Mouse (Mus musculus) heart, postnatal 10 days (tissue): Measurements from ENCODE around the gene Iars. TPM values are rescaled to one million over a fixed set of nuclear protein-coding genes. Genes with fewer than 3 reads are reported as not detected.

ENCODE experiments used
- DNase-seq, 2 experiments: peaks; one replicate each; pipeline ENCODE4 v3.0.0; 2021
- intact Hi-C: fragments of 180-260 bp; cut with DNase I; formaldehyde crosslinking; loops from one replicate; pipeline ENCODE4 v1.15.1; 2025
- total RNA-seq, 2 experiments: library from RNA; stranded (reverse); gene quantifications; 2 replicates each; pipeline ENCODE4 v1.2.3; 2021

Gene Iars
- total RNA-seq = 10 to 100 TPM; 60.2 to 66.8 TPM

DNA sequence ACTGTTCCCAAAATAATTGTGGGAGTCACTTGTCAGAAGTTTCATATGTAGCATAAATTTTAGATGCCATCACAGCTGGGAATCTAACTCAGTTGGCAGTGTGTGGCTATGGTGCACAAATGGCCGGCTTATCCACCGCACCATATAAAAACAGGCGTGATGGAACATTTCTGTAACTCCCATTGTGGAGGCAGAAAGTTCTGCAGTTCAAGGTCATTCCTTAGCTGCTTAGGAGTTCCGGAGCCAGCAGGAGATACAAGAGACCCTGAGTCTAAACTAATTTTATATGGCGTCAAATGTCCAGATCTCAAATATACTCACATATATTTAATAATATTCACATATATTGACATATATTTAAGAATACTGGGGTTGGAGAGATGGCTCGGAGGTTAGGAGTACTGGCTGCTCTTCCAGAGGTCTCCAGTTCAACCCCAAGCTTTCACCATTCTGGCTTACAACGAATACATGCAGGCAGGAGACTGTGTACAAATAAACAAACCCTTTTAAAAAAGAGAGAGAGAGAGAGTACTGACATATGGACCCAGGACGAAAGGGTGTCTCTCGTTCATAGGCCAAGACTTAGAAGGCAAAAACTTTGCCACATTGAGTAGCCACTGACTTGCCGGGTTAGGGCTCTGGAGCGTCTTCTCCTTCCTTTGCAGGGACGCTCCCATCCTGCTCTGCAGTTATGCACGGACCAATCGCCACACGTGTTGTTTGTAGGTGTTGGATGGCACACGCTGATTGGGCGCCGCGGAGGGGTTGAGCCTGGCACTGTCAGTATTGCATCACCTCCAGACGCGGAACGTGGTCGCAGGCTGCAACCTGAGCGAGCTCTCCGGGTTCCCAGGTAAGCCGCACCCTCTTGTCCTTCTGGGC, at the start of gene Iars:
Gene Iars (plus strand): TSS at position 750 of the 882 bp plus-strand sequence.
- peak; percentile 99 for DNase-seq
- intact Hi-C loops = no loop called here

DNA sequence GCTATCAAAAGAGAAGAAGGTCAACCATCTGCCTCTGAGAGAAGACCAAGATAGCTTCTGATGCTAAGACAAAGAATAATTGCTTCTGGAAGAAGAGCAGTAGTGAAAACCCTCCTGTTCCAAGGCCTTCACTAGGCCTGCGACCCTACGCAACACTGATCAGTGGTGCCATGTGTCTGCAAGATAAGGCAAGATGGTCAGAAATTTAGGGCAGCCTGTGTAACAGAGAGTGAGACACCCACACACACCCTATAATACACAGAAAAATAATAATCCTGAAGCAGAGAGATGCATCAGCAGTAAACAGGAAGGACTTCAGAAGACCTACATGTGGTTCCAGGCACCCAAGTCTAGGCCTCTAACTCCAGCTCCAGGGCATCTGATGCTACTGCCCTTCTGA, 41.9 kb upstream of the Iars start:
- intact Hi-C loops = no loop called here
- no peak for DNase-seq

DNA sequence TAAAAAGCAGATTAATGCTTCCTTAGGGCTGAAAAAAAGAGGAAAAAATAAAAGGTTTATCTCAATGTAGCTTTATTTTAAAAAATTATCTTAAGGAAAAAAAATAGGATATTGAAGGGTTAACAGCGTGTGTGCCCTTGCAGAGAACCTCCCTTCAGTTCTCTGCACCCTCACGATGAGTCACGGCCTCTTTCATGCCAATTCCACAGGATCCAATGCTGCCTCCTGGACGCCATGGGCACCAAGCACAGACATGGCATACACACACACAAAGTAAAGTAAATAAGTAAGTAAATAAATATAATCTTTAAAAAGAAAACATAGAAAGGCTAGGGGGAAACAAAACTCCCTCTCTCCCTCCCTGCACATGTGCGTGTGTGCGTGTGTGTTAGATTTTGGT, 39.2 kb upstream of the Iars start:
- no peak for DNase-seq
- intact Hi-C loops = no loop called here

DNA sequence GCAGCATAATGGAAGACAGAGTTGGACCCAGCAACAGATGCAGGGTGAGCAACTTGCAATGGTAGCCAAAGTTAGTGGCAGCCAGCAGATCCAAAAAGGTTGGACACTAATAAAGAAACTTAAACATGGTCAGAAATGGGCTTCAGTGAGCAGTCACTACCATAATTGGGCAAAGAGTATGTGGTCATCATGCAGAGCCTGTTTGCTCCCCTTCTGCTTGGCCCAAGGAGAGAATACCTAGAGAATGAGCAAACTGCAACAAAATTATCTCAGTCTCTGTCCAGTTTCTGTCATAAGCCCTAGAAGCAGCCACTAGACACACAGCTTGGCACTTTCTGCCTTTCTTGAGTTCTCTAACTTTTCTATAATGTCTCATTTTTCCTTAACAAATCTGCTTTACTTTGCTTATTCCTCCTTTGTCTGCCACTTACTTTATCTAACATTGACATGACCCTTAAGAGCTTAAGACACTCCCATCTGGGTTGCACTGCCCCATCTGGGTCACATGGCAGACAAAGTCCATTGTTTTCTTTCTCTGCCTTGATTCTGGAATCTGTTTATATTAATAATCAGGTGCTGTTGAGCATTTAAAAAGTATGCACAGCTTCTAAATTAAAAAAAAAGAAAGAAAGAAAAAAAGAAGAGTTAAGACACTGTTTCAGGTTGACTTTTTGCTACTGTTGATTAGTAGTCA, 38.1 kb upstream of the Iars start:
- intact Hi-C loops = loop anchor here (2.0 kb wide), 1 partner anchor 85 kb away; no protein-coding TSS in a partner anchor
- DNase-seq = peak; percentile 18 to 24

DNA sequence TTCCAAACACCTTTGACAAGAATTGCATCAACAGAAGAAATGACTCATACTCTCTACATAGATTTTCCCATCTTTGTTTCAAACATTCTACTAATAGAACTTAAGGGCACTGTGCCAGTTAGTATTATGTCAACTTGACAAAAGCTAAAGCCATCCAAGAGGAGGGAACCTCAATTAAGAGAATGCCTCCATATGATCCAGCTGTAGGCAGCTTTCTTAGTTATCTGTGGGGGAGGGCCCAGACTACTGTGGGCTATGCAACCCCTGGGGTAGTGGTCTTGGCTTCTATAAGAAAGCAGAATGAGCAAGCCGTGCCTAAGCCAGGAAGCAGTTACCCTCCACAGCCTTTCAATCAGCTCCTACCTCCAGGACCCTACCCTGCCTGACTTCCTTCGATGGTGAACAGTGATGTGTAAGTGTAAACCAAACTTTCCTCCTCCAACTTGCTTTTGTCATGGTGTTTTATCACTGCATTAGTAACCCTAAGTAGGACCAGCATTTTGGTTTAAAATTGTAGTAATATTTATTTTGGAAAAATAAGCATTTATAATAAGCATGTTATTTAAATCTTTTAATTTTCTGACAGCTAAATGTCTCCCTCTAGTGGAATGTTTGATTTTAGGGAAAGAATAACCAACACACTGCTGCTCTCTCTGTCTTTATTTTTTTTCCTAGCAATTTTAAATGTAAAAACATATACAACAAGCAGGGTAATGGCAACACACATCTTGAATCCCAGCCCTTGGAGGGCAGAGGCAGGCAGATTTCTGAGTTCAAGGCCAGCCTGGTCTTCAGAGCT, 37.0 kb upstream of the Iars start:
- peak; percentile 34 to 46 for DNase-seq
- intact Hi-C loops = loop anchor here (1.0 to 5.0 kb wide), 3 partner anchors 86 to 263 kb away; no protein-coding TSS in a partner anchor

DNA sequence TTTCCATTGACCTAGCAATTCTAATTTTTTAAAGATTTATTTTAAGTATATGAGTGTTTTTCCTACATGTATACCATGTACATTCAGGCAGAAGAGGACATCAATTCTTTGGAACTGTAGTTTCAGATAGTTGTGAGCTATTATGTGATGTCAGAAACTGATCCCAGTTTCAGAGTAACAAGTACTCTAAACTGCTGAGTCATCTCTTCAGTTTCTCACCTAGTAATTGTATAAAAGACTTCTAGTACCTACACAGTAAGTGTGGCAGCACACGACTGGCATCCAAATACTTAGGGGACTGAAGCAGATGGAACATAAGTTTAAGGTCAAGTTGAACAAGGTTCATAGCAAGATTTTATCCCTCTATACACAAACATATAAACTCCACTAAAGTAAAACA, 35.9 kb upstream of the Iars start:
- intact Hi-C loops = loop anchor here (5.0 kb wide), 1 partner anchor 264 kb away; no protein-coding TSS in a partner anchor
- no peak for DNase-seq

DNA sequence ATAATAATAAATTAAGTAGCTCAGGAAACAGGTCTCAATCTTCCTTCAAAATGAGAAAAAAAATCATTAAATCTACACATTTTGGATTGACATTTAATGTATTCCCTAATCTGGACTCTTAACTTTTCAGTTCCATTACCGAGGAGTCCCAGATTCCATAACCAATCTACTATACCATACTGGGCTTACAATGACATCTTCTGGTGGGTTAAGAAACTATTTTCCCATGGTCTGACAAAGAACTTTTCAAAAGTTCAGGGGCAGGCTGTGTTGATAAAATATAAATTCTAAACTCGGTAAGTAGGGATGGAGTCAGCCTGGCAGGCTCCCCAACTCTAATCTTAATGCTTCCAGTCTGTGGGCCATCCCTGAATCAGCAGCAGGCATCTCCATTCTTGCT, 30.8 kb upstream of the Iars start:
- intact Hi-C loops = loop anchor here (5.0 kb wide), 1 partner anchor 314 kb away; no protein-coding TSS in a partner anchor
- no peak for DNase-seq

DNA sequence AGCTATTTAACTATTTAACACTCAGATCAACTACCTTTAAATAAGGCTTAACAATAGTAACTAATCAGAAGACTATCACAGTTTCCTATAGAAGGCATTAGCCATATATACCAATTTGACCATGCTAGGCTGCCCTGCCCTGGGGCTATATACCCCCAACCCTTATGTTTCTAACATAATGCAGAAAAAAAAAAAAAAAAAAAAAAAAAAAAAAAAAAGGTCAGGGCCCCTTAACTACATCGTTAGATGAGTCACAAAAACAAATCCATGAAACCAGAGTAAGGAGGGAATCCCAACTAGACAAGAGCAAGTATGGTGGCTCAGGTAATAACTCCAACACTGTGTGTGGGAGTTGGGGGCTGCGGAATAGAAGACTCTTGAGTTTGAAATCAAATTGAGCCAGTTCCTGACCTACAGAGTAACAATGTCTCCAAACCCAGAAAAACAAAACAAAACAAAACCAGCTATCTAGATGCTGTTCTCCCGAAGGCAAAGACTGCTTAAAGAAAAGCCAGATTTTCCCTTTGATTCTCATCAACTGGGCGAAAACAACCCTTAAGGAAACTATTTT, 30.0 kb upstream of the Iars start:
- intact Hi-C loops = loop anchor here (5.0 kb wide), 1 partner anchor 315 kb away; no protein-coding TSS in a partner anchor
- no peak for DNase-seq

DNA sequence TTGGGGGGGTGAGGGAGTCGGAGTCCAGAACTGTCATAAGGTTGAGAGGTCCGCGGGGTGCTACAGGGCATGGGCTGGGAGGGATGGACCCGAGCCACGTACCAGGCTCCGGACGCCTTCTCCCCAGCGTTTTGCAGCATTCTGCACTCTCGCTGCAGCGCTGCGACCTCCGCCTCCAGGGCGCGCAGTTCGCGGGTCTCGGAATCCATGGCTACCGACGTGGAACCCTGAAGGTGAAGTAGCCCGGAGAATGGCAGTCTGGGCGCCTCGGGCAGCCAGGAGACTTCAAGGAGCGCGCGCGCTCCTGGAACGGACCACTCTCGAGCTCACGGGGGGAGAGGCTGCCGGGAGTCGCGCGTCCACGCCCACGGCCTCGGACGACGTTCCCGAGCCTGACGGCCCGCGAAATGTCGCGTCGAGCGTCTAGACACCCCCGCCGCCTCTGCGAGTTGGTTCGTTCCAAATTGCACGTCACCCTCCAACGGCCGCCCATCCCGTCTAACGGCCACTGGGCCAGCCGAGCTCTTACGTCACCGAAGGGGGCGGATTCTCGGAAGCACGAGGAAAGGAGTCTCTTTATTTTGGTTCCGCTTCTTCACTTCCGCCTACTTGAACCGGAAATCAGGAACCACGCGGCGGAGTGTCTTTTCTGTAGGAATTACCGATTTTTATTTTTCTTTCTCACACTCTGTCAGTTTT, 29.3 kb upstream of the Iars start, which contains the start of the genes Cenpp and Nol8:
Gene Cenpp (minus strand): TSS at position 305 of the 699 bp plus-strand sequence.
Gene Nol8 (plus strand): TSS at position 598 of the 699 bp plus-strand sequence.
- intact Hi-C loops = loop anchor here (5.0 kb wide), 1 partner anchor 315 kb away; no protein-coding TSS in a partner anchor
- DNase-seq = peak; percentile 100

DNA sequence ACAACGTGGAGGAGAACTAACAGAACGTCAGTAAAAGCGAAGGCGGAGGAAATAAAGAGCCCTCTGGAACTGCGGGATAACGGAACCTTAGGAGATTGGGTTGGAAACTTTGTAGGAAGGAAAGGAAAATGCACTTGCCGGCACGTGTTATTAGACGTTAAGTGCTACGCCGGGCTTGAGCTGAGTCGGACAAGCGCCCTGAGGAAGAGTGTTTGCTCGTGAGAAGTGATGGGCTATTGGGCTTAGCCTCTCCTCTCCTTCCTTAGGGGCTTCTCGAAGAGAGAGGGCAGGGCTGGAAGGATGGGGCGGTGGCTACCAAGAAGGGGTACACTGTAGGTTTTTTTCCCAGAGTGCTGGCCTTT, 28.7 kb upstream of the Iars start:
- DNase-seq = no peak
- intact Hi-C loops = loop anchor here (5.0 kb wide), 1 partner anchor 316 kb away; no protein-coding TSS in a partner anchor

DNA sequence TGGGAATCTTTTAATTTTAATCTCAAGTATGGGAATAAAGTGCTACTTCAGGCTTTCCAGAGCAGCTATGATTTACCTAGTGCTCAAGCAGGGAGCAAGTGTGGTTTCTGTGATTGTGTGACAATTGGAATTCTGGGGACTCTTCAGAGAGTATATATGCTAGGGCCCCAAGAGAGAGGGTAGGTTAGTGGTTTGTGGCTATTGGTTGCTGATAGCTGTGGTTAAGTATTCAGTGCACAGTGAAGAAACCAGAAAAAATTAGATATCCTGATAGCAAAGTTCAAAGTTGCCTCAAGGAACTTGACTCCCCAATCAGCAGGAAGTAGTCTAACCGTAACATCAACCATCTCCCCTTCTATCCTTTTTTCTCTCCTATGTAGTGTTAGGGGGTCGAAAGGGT, 4.1 kb upstream of the Iars start:
- intact Hi-C loops = no loop called here
- DNase-seq = no peak

DNA sequence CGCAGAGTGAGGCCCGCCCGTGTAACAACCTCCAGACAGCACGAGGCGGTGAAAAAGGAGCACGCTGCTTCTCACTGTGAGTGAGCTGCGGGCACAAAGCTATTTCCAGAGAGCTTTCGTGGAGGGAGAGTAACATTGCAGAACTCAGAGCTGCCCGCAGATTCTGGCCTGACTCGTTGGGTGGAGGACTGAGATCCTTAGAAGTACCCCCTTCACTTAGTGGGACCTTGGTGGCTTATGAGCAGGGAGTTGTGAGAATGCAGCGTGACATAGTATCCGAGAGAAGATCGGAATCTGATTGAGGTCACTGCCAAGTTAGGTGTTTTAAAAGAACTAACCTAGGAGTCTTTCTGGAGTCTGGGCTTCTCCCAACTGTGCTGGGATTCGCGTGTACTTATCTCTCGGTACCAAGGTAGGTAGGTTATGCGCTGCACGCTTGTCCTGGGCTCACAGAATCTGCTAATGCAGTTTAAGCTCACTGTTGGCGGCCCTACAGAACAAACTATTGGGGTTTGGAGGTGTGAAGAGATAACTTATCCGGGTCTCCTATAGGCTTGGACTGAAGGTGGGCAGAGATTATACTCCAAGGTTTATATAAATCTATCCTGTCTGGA, 440 bp downstream of the Iars start:
- intact Hi-C loops = no loop called here
- no peak for DNase-seq

DNA sequence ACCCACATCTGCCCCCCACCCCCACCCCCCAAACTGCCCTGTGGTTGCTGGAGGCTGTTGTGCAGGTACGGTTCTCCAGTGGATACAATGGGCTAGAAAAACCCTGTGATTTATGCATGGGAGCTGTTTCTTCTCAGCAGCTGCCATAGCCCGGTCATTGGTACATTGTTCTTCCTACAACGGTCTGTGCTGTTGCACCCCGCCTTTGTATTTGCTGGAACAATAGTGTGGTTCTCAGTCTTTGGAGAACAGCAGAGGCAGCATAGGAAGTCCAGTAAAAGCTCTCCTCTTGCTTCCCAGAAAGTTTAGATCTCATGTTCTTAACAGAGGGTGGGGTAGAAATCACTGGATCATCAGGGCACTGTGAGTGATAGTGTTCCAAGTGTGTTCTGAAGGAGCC, 2.4 kb downstream of the Iars start:
- no peak for DNase-seq
- intact Hi-C loops = no loop called here

DNA sequence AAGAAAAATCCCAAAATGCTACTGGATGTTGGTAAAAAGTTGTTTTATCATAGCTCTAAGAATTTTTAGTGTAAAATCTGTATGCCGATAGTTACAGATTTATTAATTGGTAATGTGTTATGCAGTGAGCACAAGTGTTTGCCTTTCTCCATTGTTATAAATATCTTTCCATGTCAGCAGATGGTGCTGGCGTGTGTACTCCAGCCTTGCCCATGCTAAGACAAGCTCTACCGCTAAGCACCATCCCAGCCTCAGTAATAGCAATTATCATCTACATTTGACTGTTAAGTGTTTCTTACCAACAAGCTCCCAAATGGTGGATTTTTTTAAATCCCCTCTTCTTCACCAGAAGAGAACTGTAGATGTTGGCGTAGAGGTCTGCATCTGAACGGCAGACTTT, 9.2 kb downstream of the Iars start:
- no peak for DNase-seq
- intact Hi-C loops = no loop called here

DNA sequence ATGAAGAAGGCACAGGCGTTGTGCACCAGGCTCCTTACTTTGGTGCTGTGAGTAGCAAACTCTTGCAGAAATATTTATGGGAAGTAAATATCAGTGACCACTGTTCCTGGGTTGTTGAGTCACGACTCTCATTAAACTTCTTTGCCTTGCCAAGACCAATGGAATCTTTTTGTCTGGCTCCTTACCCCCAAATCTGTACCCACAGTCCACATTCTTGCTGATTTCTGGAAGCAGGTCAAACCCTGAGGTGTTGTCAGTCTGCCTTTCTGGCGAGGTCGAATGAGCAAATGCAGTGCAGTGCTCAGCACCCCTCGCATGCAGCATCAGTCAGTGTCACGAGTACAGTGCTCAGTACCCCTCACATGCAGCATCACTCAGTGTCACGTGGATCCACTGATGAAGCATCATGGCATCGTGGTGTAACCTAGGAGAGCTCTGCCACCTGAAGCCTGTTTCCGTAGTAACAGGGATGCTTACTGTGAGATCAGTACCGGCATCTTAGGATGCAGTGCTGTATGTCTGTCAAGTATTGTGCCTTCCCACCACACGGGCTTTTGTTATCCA, 21.4 kb downstream of the Iars start:
- intact Hi-C loops = no loop called here

DNA sequence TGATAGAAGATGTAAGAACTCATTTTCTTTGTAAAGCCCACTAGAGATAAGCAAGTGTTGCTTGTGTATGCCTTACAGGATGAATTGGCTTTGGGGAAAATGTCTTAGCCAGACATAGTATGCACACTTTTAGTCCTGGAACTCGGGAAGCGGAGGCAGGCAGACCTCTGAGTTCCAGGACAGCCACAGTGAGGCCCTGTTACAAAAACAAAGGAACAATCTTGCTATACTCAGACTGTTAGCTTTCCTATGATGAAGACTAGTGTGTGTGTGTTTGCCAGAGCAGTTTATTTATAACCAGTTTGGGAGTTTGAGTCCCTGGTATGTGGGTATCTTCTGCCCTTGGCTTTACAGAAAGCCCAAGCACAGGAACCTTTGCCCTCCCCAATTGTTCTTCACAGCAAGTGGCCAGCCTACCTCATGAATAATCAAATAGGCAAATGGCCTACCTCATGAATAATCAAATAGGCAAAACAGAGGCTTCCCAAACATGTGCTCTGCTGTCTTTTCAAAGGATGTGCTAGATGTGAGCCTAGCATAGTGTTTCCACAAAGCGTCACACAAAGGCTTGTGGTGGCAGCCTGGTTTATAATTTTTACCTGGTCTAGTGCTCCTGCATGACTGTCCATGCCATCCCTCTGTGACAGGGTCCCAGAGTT, 24.3 kb downstream of the Iars start:
- DNase-seq = no peak
- intact Hi-C loops = no loop called here

More for the DNA sequence above, 21.4 kb downstream of the Iars start:
- no peak for DNase-seq

DNA sequence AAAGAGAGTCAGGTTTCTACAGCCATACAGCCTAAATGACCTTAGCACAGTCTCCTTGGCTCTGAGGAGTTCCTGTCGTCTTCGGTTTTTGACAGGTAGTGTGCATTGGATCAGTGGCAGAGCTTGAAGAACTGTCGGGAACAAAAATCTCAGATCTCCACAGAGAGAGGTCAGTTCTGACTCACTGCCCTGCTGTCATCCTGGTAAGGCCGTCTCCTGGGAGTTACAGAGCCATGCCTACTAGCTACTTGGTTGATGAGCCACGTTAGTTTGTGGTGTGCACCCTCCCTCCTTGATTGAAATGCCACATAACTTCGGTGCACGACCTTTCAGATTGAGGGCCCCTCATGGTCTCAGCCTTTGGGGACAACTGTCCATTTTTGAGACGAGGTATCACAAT, 26.4 kb downstream of the Iars start:
- intact Hi-C loops = no loop called here
- DNase-seq = no peak

DNA sequence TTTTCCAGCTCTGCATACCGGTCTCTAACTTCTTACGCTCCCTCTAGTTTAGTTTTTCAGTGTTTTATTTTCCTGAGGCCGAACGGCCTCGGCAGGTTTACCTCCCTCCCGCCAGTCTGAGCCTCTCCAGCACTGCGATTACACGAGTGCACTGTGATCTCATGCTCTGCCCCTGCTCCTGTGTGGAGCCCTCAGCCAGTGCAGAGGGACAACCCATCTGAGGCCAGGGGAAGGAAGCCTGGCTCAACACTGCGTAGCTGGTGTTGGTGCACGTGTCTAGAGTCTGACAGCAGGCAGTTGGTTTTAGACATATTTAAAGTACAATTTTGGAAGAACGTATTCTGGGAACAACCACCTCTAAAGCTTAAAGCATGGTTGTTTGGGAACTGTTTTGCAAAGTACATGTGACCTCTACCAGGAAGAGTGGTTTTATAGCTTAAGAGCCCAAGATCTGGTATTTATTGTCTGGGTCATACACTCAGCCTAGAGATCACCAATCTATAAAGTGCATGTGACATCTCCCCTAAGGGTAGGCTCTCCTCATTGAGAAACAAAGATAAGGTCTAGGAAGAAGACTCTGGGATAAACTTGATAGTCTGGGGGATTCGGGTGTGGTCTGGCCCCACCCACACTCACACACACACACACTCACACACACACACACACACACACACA, 30.3 kb downstream of the Iars start:
- DNase-seq = no peak
- intact Hi-C loops = no loop called here
